Mouse (Mus musculus): ENCODE measurements around the gene Cdc5l.

GRCm38 (mm10) chr17:45356431-45356830 lies 77.1 kb downstream of the Cdc5l start:
- TF ChIP-seq GATA1 (IDR thresholded peaks at IDR 0.05; ENCODE audit: borderline replicate concordance, low read length), result no peak
- no peak for TF ChIP-seq CTCF (IDR thresholded peaks at IDR 0.05; ENCODE audit: low read depth, low read length)
- no peak for TF ChIP-seq POLR2AphosphoS5 (IDR thresholded peaks at IDR 0.05; ENCODE audit: insufficient replicate concordance, low read depth, low read length)
- TF ChIP-seq TAL1 (conservative IDR thresholded peaks at IDR 0.05; ENCODE audit: low read depth, low read length), result no peak
- TF ChIP-seq GATA2 (IDR thresholded peaks at IDR 0.05; ENCODE audit: borderline replicate concordance, low read depth, low read length), result no peak
